Mouse (Mus musculus): ENCODE data around the gene Kifc1.
A peak's percentile ranks its signal among the peaks of the same experiment; 100 is the strongest.

Gene Kifc1

GRCm38 (mm10) chr17:33857816-33858215 lies 32.6 kb downstream of the Kifc1 start:
- no peak for ATAC-seq (ENCODE audit: low TSS enrichment)

GRCm38 (mm10) chr17:33851331-33851730 lies 39.1 kb downstream of the Kifc1 start:
- ATAC-seq (ENCODE audit: low TSS enrichment): no peak

- no peak for ATAC-seq (ENCODE audit: low TSS enrichment)
Measured at GRCm38 (mm10) chr17:33848139-33848538, 42.3 kb downstream of the Kifc1 start.

GRCm38 (mm10) chr17:33844196-33844595 lies 46.3 kb downstream of the Kifc1 start:
- no peak for ATAC-seq (ENCODE audit: low TSS enrichment)

- peak; percentile 94 for ATAC-seq (ENCODE audit: low TSS enrichment)
Measured at GRCm38 (mm10) chr17:33842966-33843795, 47.3 kb downstream of the Kifc1 start, which contains the start of gene Cd320. Cd320 (plus strand) TSS chr17:33843091.

- ATAC-seq (ENCODE audit: low TSS enrichment): no peak
Measured at GRCm38 (mm10) chr17:33829561-33829960, 60.9 kb downstream of the Kifc1 start.

GRCm38 (mm10) chr17:33828892-33829291 lies 61.6 kb downstream of the Kifc1 start:
- no peak for ATAC-seq (ENCODE audit: low TSS enrichment)

GRCm38 (mm10) chr17:33826850-33827249 lies 63.6 kb downstream of the Kifc1 start:
- ATAC-seq (ENCODE audit: low TSS enrichment): no peak

Measured in frontal cortex, adult (tissue).